Mouse (Mus musculus) kidney, adult 2 months (tissue): ENCODE measurements at regions not wholly inside any gene's neighbourhood (a gene's known extent, or its start where the extent isn't known, plus 50 kb on each side); places are given as distances from the start of the nearest gene placed in this dataset.

Experiments used
- DNase-seq: peaks from one replicate; pipeline ENCODE4 v3.0.0; 2021
- H3K27ac ChIP-seq: fragments of 200-500 bp; 2 replicates; pipeline ENCODE4 v1.5.1; 2012; ENCODE audit warnings: low read depth, low read length, control low read depth, inconsistent platforms; ENCODE audit not compliant: insufficient read depth
- H3K27me3 ChIP-seq: fragments of 200-500 bp; replicated peaks from 2 replicates; pipeline ENCODE4 v1.6.1; 2012; ENCODE audit warnings: mild to moderate bottlenecking, moderate library complexity, low read length, inconsistent platforms; ENCODE audit not compliant: control insufficient read depth, insufficient read depth
- H3K36me3 ChIP-seq: fragments of 200-500 bp; 2 replicates; pipeline ENCODE4 v1.6.1; 2012; ENCODE audit warnings: mild to moderate bottlenecking, moderate library complexity, low read length, inconsistent platforms; ENCODE audit not compliant: control insufficient read depth, insufficient read depth
- H3K4me1 ChIP-seq: fragments of 200-500 bp; 2 replicates; pipeline ENCODE4 v1.6.1; 2011; ENCODE audit warnings: low read length; ENCODE audit not compliant: control insufficient read depth, insufficient read depth
- H3K4me3 ChIP-seq: fragments of 200-500 bp; 2 replicates; pipeline ENCODE4 v1.5.1; 2011; ENCODE audit warnings: mild to moderate bottlenecking, low read depth, low read length, control low read depth; ENCODE audit not compliant: insufficient read depth
- CTCF ChIP-seq: fragments of 200-500 bp; conservative IDR thresholded peaks from 2 replicates; pipeline ENCODE4 v1.5.1; 2011; ENCODE audit warnings: low read depth, mild to moderate bottlenecking, control low read depth, low read length, moderate library complexity, mixed read lengths; ENCODE audit not compliant: insufficient read depth, insufficient read length
- POLR2A ChIP-seq: fragments of 200-500 bp; IDR thresholded peaks from one replicate; pipeline ENCODE4 v1.6.1; 2011; ENCODE audit warnings: low read depth, low read length, control low read depth
- WGBS: fragments of 180-500 bp; shearing (Covaris S2); methylation state at CpG from one replicate; pipeline ENCODE4 v1.1.7; 2018; 5-methylcytosine and 5-hydroxymethylcytosine counted together

- Histone ChIP-seq H3K27me3 (no peaks in the 10 kb centered on the region), H3K27ac (no peak overlapping the region), H3K4me3 (no peak overlapping the region), H3K36me3 (no peaks in the 10 kb centered on the region), H3K4me1 (no peaks in the 10 kb centered on the region)
- WGBS, result 39% methylated on average over 5 of the region's 5 CpGs
- no peak for DNase-seq
- no peak for TF ChIP-seq POLR2A
- TF ChIP-seq CTCF, result no peak
Observed at GRCm38 (mm10) chr9:47909051-47909450, 252.8 kb upstream of the Nxpe4 start.

DNA sequence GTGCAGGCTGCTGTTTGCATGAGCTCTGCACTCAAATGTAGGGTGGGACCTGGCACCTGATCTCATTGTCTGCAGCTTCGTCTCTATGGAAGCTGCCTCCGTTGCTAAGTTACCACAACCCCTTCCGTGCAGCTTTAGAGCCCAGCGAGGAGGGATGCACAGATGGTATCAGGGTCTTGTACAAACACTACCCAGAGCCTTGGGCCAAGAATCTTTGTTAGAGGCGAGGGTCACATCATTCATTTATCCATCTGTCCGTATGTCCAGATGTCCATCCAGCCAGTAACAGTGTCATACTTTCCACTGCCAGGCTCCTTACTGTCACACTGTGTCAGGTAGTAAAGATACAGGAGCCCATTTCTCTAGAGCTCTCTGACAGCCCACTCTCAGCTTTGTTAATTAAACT lies 251.3 kb upstream of the Nxpe4 start:
- Histone ChIP-seq H3K4me3 (no peak overlapping the region), H3K4me1 (no peaks in the 10 kb centered on the region), H3K27ac (no peak overlapping the region), H3K36me3 (no peaks in the 10 kb centered on the region), H3K27me3 (no peaks in the 10 kb centered on the region)
- TF ChIP-seq CTCF, result no peak
- no peak for TF ChIP-seq POLR2A
- DNase-seq, result no peak
- WGBS, result 47% methylated on average over 6 of the region's 6 CpGs

DNA sequence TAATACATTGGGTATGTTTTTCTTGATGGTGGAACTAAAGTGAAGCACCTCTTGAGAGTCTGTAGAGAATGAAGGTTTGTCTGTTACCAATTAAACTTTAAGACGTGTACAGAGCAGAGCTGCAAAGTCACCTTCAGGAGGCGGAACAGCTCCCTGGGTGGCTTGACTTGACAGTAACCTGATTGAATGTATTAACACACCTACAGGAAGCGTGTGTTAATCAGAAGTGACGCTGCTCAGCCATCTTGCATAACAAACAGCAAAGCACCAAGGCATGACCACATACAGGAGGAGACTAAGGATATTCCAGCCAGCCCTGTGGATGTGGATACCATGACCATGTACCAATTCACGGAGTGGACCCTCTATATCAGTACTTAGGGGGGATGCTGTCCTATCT lies 249.0 kb upstream of the Nxpe4 start:
- no peak for DNase-seq
- WGBS, result 66% methylated on average over 5 of the region's 5 CpGs
- Histone ChIP-seq H3K4me1 (no peaks in the 10 kb centered on the region), H3K4me3 (no peak overlapping the region), H3K27me3 (no peaks in the 10 kb centered on the region), H3K27ac (no peak overlapping the region), H3K36me3 (no peaks in the 10 kb centered on the region)
- TF ChIP-seq CTCF, result no peak
- no peak for TF ChIP-seq POLR2A

DNA sequence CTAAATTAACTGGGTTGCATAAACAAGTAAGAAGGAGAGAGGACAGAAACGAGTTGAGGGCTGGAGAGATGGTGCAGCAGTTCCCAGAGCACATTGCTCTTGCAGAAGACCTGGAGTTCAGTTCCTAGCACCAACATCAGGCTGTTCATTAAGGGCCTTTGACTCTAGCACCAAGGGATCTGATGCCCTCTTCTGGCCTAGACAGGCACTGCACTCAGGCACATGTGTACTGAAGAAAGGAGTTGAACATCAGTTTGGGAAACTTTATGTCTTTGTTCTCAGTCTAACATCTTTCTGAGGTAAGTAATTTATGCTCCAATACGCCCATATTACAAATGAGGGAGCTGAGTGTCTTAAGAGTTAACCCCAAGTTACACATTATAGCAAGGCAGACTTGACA lies 226.5 kb upstream of the Nxpe4 start:
- Histone ChIP-seq H3K27me3 (no peaks in the 10 kb centered on the region), H3K4me3 (no peak overlapping the region), H3K36me3 (no peaks in the 10 kb centered on the region), H3K4me1 (no peaks in the 10 kb centered on the region), H3K27ac (no peak overlapping the region)
- DNase-seq, result peak; percentile 14
- TF ChIP-seq POLR2A (no peak), CTCF (peak; percentile 45)
- 81% methylated on average over 2 of the region's 2 CpGs for whole genome bisulfite sequencing

- no peak for DNase-seq
- Histone ChIP-seq H3K27me3 (no peaks in the 10 kb centered on the region), H3K4me1 (no peaks in the 10 kb centered on the region), H3K27ac (no peak overlapping the region), H3K36me3 (no peaks in the 10 kb centered on the region), H3K4me3 (no peak overlapping the region)
- TF ChIP-seq POLR2A (no peak), CTCF (no peak)
- WGBS, result 77% methylated on average over 7 of the region's 7 CpGs
Observed at GRCm38 (mm10) chr9:47935957-47936457, 225.8 kb upstream of the Nxpe4 start.

DNA sequence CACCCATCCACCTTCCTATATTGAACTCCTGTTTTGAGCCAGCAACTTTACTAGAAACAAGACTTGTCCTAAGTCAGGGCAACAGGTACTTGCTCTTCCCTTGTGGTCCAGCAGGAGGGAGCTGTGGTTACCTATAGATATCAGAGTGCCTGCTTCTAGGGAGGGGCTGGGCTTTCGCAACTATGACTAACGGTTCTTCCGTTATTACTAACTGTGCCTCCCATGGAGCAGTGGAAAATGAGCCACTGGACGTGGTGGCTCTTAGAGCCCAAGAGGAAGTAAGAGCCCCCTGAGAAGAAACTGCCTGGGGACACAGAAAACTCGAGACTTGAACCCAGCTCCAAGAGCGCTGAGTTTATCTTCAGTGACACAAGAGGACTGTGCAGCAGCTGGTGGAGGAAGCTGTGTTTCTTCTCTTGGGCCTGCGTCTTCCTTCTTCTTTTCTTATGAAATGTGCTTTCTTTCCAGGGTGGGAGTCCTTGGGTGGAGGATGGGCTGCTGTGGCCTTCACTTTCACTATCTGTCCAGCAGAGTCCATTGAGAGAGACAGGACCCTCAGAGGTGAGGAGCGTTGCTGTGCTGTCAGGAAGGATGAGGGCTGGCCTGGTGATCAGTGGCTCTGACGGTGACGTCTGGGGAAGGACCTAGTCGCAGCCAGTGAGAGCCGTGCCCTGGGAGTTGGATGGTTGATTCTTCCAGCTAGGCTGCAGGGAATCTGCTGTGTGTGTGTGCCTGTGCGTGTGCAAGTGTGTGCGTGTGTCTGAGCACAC lies 222.7 kb upstream of the Nxpe4 start:
- Histone ChIP-seq H3K4me1 (no peaks in the 10 kb centered on the region), H3K27me3 (no peaks in the 10 kb centered on the region), H3K27ac (no peak overlapping the region), H3K4me3 (no peak overlapping the region), H3K36me3 (no peaks in the 10 kb centered on the region)
- DNase-seq, result no peak
- TF ChIP-seq POLR2A (no peak), CTCF (no peak)
- WGBS, result 80% methylated on average over 14 of the region's 14 CpGs

GRCm38 (mm10) chr9:47942761-47943583 lies 218.9 kb upstream of the Nxpe4 start:
- WGBS, result 49% methylated on average over 11 of the region's 11 CpGs
- no peaks in the 10 kb centered on the region for H3K4me1 ChIP-seq
- no peak overlapping the region for H3K4me3 ChIP-seq
- H3K27me3 ChIP-seq, result no peaks in the 10 kb centered on the region
- H3K36me3 ChIP-seq, result no peaks in the 10 kb centered on the region
- no peak for DNase-seq
- no peak overlapping the region for H3K27ac ChIP-seq
- TF ChIP-seq CTCF (no peak), POLR2A (no peak)
